Mouse (Mus musculus) stomach, postnatal 0 days (tissue): ENCODE measurements around the gene Foxp1.

Source experiments
- CTCF ChIP-seq: IDR thresholded peaks from 2 replicates; pipeline ENCODE4 v1.5.1; 2016; ENCODE audit warnings: antibody characterized with exemption, low read depth, mild to moderate bottlenecking, moderate library complexity
- EP300 ChIP-seq: optimal IDR thresholded peaks from 2 replicates; pipeline ENCODE3; 2016; ENCODE audit warnings: antibody characterized with exemption

GRCm38 (mm10) chr6:99538194-99538941, 15.8 kb upstream of the Foxp1 start:
- TF ChIP-seq EP300 (no peak), CTCF (no peak)
